Mouse (Mus musculus): ENCODE results near the gene Ddr1. TPM values are rescaled to one million over a fixed set of nuclear protein-coding genes. Genes with fewer than 3 reads are reported as not detected.

Gene Ddr1
- polyA plus RNA-seq, 2 experiments = 1.1 to 1.7 TPM

- 28% methylated on average over 11 of the region's 11 CpGs for WGBS (ENCODE audit: insufficient replicate concordance)
- no peaks in the 10 kb centered on the region; the same call in none of the 2 replicates for H3K27me3 ChIP-seq (ENCODE audit: control insufficient read depth, insufficient read depth, low read length)
Observed at GRCm38 (mm10) chr17:35720340-35720727, 15.9 kb upstream of the Ddr1 start.

DNA sequence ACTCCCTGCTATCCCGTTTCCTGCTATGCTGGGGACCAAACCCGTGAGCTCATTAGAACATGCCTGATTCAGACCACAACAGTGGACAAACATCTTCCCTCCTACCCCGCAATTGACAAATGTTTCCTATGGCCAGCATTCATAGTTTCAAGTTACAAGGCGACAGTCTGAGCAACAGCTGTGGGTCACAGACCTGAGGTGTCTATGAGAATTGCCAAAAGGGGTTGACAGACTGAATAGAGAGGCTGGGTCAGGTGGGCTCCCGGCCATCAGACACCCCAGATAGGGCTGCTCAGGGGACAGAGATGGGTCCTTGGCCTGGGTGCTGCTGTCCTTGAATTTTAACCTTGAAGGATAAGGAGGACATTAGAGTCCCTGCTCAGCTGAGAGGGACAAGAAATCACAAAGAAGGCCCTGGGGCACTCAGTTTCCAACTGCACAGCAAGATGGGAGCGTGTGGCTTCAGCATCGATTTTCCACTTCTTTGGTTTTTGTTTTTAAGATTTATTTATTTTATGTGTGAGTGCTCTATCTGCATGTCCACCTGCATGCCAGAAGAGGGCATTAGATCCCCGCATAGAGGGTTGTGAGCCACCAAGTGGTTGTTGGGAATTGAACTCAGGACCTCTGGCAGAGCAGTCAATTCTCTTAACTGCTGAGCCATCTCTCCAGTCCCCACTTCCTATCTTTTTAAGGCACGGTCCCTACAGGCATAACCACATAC is 15.4 kb upstream of the Ddr1 start:
- TF ChIP-seq EP300 (IDR thresholded peaks at IDR 0.05; ENCODE audit: low read depth) (no peak), CTCF (IDR thresholded peaks at IDR 0.05; ENCODE audit: low read depth) (peak; percentile 35)
- H3K4me3 ChIP-seq (ENCODE audit: insufficient read depth in 1 of 2, low read depth in 2 of 2, low read length in 2 of 2) = no peak overlapping the region
- WGBS (ENCODE audit: insufficient replicate concordance) = 47% methylated on average over 9 of the region's 9 CpGs
- no peak overlapping the region for H3K4me2 ChIP-seq (ENCODE audit: low read depth)
- H3K9ac ChIP-seq (replicated peaks) = no peak overlapping the region
- no peak overlapping the region for H3K27ac ChIP-seq
- no peaks in the 10 kb centered on the region; a peak in 1 of 4 replicates for H3K4me1 ChIP-seq (replicated peaks; ENCODE audit: control insufficient read depth in 2 of 2, insufficient read depth in 2 of 2, low read length in 1 of 2)
- DNase-seq (ENCODE audit: low read depth in 3 of 3, low spot score in 3 of 3) (no peak), ATAC-seq (ENCODE audit: insufficient read depth) (no peak)
- H3K27me3 ChIP-seq (ENCODE audit: control insufficient read depth, insufficient read depth, low read length) = no peaks in the 10 kb centered on the region; the same call in none of the 2 replicates
- H3K9me3 ChIP-seq (ENCODE audit: control insufficient read depth, low read length) = no peaks in the 10 kb centered on the region
- H3K36me3 ChIP-seq (replicated peaks; ENCODE audit: control insufficient read depth, insufficient read depth, low read depth) = no peaks in the 10 kb centered on the region

More at GRCm38 (mm10) chr17:35720340-35720727, 15.9 kb upstream of the Ddr1 start:
- Histone ChIP-seq H3K9me3 (ENCODE audit: control insufficient read depth, low read length) (no peaks in the 10 kb centered on the region), H3K27ac (no peak overlapping the region), H3K4me1 (replicated peaks; ENCODE audit: control insufficient read depth in 2 of 2, insufficient read depth in 2 of 2, low read length in 1 of 2) (no peaks in the 10 kb centered on the region; a peak in 1 of 4 replicates), H3K4me2 (ENCODE audit: low read depth) (no peak overlapping the region), H3K36me3 (replicated peaks; ENCODE audit: control insufficient read depth, insufficient read depth, low read depth) (no peaks in the 10 kb centered on the region), H3K4me3 (ENCODE audit: insufficient read depth in 1 of 2, low read depth in 2 of 2, low read length in 2 of 2) (no peak overlapping the region), H3K9ac (replicated peaks) (no peak overlapping the region)
- no peak for TF ChIP-seq EP300 (IDR thresholded peaks at IDR 0.05; ENCODE audit: low read depth)
- no peak for TF ChIP-seq CTCF (IDR thresholded peaks at IDR 0.05; ENCODE audit: low read depth)
- DNase-seq (ENCODE audit: low read depth in 3 of 3, low spot score in 3 of 3) (no peak), ATAC-seq (ENCODE audit: insufficient read depth) (no peak)

GRCm38 (mm10) chr17:35717080-35717479 is 12.7 kb upstream of the Ddr1 start:
- no peak for ATAC-seq (ENCODE audit: insufficient read depth)
- no peaks in the 10 kb centered on the region; the same call in 1 of the 2 replicates for H3K27me3 ChIP-seq (ENCODE audit: control insufficient read depth, insufficient read depth, low read length)
- 66% methylated on average over 6 of the region's 6 CpGs for WGBS (ENCODE audit: insufficient replicate concordance)
- H3K4me1 ChIP-seq (replicated peaks; ENCODE audit: control insufficient read depth in 2 of 2, insufficient read depth in 2 of 2, low read length in 1 of 2) = peaks cover 0 to 4% of the 10 kb centered on the region in 2 experiments; a peak in 1 of 4 replicates
- no peak overlapping the region for H3K4me2 ChIP-seq (ENCODE audit: low read depth)
- no peaks in the 10 kb centered on the region for H3K36me3 ChIP-seq (replicated peaks; ENCODE audit: control insufficient read depth, insufficient read depth, low read depth)
- no peak overlapping the region for H3K27ac ChIP-seq
- no peaks in the 10 kb centered on the region for H3K9me3 ChIP-seq (ENCODE audit: control insufficient read depth, low read length)
- no peak for DNase-seq (ENCODE audit: low read depth in 3 of 3, low spot score in 3 of 3)
- H3K4me3 ChIP-seq (ENCODE audit: insufficient read depth in 1 of 2, low read depth in 2 of 2, low read length in 2 of 2) = no peak overlapping the region
- H3K9ac ChIP-seq (replicated peaks) = no peak overlapping the region
- TF ChIP-seq EP300 (IDR thresholded peaks at IDR 0.05; ENCODE audit: low read depth) (no peak), CTCF (IDR thresholded peaks at IDR 0.05; ENCODE audit: low read depth) (no peak)

- no peaks in the 10 kb centered on the region for H3K9me3 ChIP-seq (ENCODE audit: control insufficient read depth, low read length)
- H3K27ac ChIP-seq = no peak overlapping the region
- ATAC-seq (ENCODE audit: insufficient read depth) (no peak), DNase-seq (ENCODE audit: low read depth in 3 of 3, low spot score in 3 of 3) (no peak)
- H3K4me3 ChIP-seq (ENCODE audit: insufficient read depth in 1 of 2, low read depth in 2 of 2, low read length in 2 of 2) = no peak overlapping the region
- 55% methylated on average over 3 of the region's 3 CpGs for WGBS (ENCODE audit: insufficient replicate concordance)
- H3K4me1 ChIP-seq (replicated peaks; ENCODE audit: control insufficient read depth in 2 of 2, insufficient read depth in 2 of 2, low read length in 1 of 2) = peaks cover 0 to 8% of the 10 kb centered on the region in 2 experiments; a peak in 2 of 4 replicates
- no peaks in the 10 kb centered on the region for H3K36me3 ChIP-seq (replicated peaks; ENCODE audit: control insufficient read depth, insufficient read depth, low read depth)
- H3K27me3 ChIP-seq (ENCODE audit: control insufficient read depth, insufficient read depth, low read length) = no peaks in the 10 kb centered on the region; the same call in 1 of the 2 replicates
- TF ChIP-seq CTCF (IDR thresholded peaks at IDR 0.05; ENCODE audit: low read depth) = no peak
- H3K9ac ChIP-seq (replicated peaks) = no peak overlapping the region
- H3K4me2 ChIP-seq (ENCODE audit: low read depth) = no peak overlapping the region
Observed at GRCm38 (mm10) chr17:35716114-35716513, 11.7 kb upstream of the Ddr1 start.

DNA sequence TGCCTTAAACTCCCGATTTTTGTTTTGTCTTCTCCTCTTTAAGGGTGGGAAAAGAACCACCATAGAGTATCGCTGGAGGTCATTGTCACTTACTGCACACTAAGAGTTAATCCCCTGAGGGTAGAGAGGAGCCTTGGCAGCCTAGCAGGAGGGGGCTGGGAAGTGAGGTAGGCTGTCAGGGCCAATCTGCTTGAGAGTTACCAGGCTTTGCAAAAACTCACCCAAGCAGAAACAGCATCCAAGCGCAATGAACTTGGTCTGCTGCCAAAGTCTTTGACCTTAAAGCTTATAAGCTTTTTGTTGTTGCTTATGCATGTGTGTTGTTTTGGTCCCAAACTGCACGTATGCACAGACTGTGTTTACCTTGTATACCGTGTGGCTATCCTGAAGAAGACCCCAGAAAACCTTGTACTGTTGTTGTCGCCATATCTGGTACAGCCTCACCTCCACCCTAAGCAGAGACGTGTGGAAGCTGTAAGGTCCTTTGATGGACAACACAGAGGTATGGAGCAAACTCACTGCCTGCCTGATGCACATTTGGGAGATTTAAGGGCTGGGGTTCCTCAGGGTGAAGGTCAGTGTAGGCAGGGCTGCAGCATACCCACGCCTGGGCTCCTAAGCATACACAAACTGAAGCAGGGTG is 6.4 kb upstream of the Ddr1 start:
- Histone ChIP-seq H3K4me3 (ENCODE audit: insufficient read depth in 1 of 2, low read depth in 2 of 2, low read length in 2 of 2) (no peak overlapping the region), H3K27me3 (ENCODE audit: control insufficient read depth, insufficient read depth, low read length) (no peaks in the 10 kb centered on the region), H3K4me2 (ENCODE audit: low read depth) (no peak overlapping the region), H3K27ac (no peak overlapping the region), H3K36me3 (replicated peaks; ENCODE audit: control insufficient read depth, insufficient read depth, low read depth) (no peaks in the 10 kb centered on the region), H3K9ac (replicated peaks) (no peak overlapping the region), H3K9me3 (ENCODE audit: control insufficient read depth, low read length) (no peaks in the 10 kb centered on the region), H3K4me1 (replicated peaks; ENCODE audit: control insufficient read depth in 2 of 2, insufficient read depth in 2 of 2, low read length in 1 of 2) (peaks cover 0 to 15% of the 10 kb centered on the region in 2 experiments; a peak in 2 of 4 replicates)
- ATAC-seq (ENCODE audit: insufficient read depth) (no peak), DNase-seq (ENCODE audit: low read depth in 3 of 3, low spot score in 3 of 3) (no peak)
- 32% methylated on average over 8 of the region's 8 CpGs for WGBS (ENCODE audit: insufficient replicate concordance)
- TF ChIP-seq CTCF (IDR thresholded peaks at IDR 0.05; ENCODE audit: low read depth) (no peak), EP300 (IDR thresholded peaks at IDR 0.05; ENCODE audit: low read depth) (no peak)

All from liver, embryonic 14.5 days (tissue).